Mouse (Mus musculus) heart, postnatal 0 days (tissue): ENCODE data around the gene Kcnip4. TPM values are rescaled to one million over a fixed set of nuclear protein-coding genes. Genes with fewer than 3 reads are reported as not detected.

Source experiments
- ATAC-seq: fragments of 200-750 bp; cut with Nextera tagmentation; 2 replicates; pipeline ENCODE4 v1.8.0; 2017; ENCODE audit warnings: low read depth, moderate number of reproducible peaks, moderate library complexity; ENCODE audit not compliant: insufficient read depth
- DNase-seq: peaks from one replicate; pipeline ENCODE4 v3.0.0-alpha.2; 2016; ENCODE audit warnings: low spot score
- H3K27ac ChIP-seq: fragments of 300-500 bp; sonication (generic); 2 replicates; pipeline ENCODE4 v1.5.1; 2014; ENCODE audit warnings: low read depth, mild to moderate bottlenecking
- H3K27me3 ChIP-seq: fragments of 300-500 bp; sonication (generic); 2 replicates; pipeline ENCODE4 v1.6.1; 2014; ENCODE audit warnings: low read length, mixed read lengths; ENCODE audit not compliant: control insufficient read depth, insufficient read depth
- H3K36me3 ChIP-seq: fragments of 300-500 bp; sonication (generic); replicated peaks from 2 replicates; pipeline ENCODE4 v1.6.1; 2014; ENCODE audit warnings: low read length, mixed read lengths; ENCODE audit not compliant: control insufficient read depth, insufficient read depth
- H3K4me1 ChIP-seq: fragments of 300-500 bp; sonication (generic); 2 replicates; pipeline ENCODE4 v1.6.1; 2014; ENCODE audit warnings: antibody characterized with exemption; ENCODE audit not compliant: control insufficient read depth, insufficient read depth
- H3K4me2 ChIP-seq: fragments of 300-500 bp; sonication (generic); 2 replicates; pipeline ENCODE4 v1.6.1; 2014; ENCODE audit warnings: low read depth, mild to moderate bottlenecking, low read length, moderate library complexity
- H3K4me3 ChIP-seq: fragments of 300-500 bp; sonication (generic); 2 replicates; pipeline ENCODE4 v1.5.1; 2014; ENCODE audit warnings: low read depth, low read length
- H3K9ac ChIP-seq: fragments of 300-500 bp; sonication (generic); replicated peaks from 2 replicates; pipeline ENCODE4 v1.6.1; 2014; ENCODE audit warnings: low read depth, low read length, mixed read lengths
- H3K9me3 ChIP-seq: fragments of 300-500 bp; sonication (generic); replicated peaks from 2 replicates; pipeline ENCODE4 v1.6.1; 2016; ENCODE audit warnings: low read length; ENCODE audit not compliant: control insufficient read depth
- CTCF ChIP-seq: IDR thresholded peaks from 2 replicates; pipeline ENCODE4 v1.5.1; 2016; ENCODE audit warnings: antibody characterized with exemption, control low read depth, low read depth
- EP300 ChIP-seq: IDR thresholded peaks from 2 replicates; pipeline ENCODE4 v1.6.1; 2016; ENCODE audit warnings: antibody characterized with exemption, low read depth
- WGBS: fragments of 180-500 bp; shearing (Covaris S2); extraction: QIAGEN DNeasy Blood & Tissue Kit; methylation state at CpG from one replicate; pipeline ENCODE4 v1.1.7; 2014; 5-methylcytosine and 5-hydroxymethylcytosine counted together
- polyA plus RNA-seq: library from polyadenylated mRNA; unstranded; fragments of >200 nt; fragmentation: Nextera tagmentation; extraction: Ambion mirVana; gene quantifications from 2 replicates; pipeline ENCODE4 v1.2.1, GENCODE M21; 2015
- total RNA-seq: library from RNA; depleted of rRNA; stranded (reverse); fragments of >200 nt; gene quantifications from 2 replicates; pipeline ENCODE4 v1.2.3, GENCODE M21; 2014; ENCODE audit warnings: low replicate concordance

Kcnip4 gene
- total and polyA plus RNA-seq, 2 experiments from 2014 or later: 0.11 TPM; not detected in 1

- no peaks in the 10 kb centered on the region for H3K9me3 ChIP-seq
- H3K4me1 ChIP-seq: no peaks in the 10 kb centered on the region
- H3K27ac ChIP-seq: no peak overlapping the region
- 50% methylated on average over 5 of the region's 5 CpGs for WGBS
- no peak overlapping the region for H3K9ac ChIP-seq
- DNase-seq (no peak), ATAC-seq (no peak)
- TF ChIP-seq EP300: no peak
- TF ChIP-seq CTCF: no peak
- H3K4me2 ChIP-seq: no peak overlapping the region
- H3K27me3 ChIP-seq: no peaks in the 10 kb centered on the region
- no peaks in the 10 kb centered on the region for H3K36me3 ChIP-seq
- no peak overlapping the region for H3K4me3 ChIP-seq
These were observed 241.3 kb downstream of the Kcnip4 start for GRCm38 (mm10) chr5:49283403-49283802.

- no peak overlapping the region for H3K27ac ChIP-seq
- H3K9me3 ChIP-seq: no peaks in the 10 kb centered on the region
- no peak overlapping the region for H3K4me3 ChIP-seq
- H3K36me3 ChIP-seq: no peaks in the 10 kb centered on the region
- ATAC-seq: no peak
- no peak for DNase-seq
- H3K27me3 ChIP-seq: no peaks in the 10 kb centered on the region
- H3K4me2 ChIP-seq: no peak overlapping the region
- no peak overlapping the region for H3K9ac ChIP-seq
- no peaks in the 10 kb centered on the region for H3K4me1 ChIP-seq
- TF ChIP-seq EP300: no peak
- no peak for TF ChIP-seq CTCF
These were observed 252.8 kb downstream of the Kcnip4 start for GRCm38 (mm10) chr5:49271864-49272263.

DNA sequence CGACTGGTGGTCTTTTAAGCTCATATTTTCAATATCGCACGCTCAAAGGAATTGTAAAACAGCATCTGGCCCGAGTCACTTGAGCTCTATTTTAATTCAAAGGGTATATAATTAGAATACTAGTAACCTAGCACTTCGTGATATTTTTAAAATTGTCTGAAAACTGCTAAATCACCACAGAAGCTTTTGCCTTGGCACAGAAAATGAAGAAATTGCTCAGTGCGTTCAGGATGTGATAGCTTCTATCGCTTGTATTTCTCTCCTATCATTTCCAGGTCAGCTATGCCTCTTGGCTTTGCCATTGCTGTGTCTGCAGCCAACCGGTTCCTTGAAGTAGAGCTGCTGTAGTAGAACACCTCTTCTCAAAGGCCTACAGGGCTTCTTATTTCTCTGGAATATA, 255.9 kb downstream of the Kcnip4 start:
- no peak for ATAC-seq
- 77% methylated on average over 8 of the region's 8 CpGs for WGBS

GRCm38 (mm10) chr5:49259356-49259755, 265.4 kb downstream of the Kcnip4 start:
- H3K4me3 ChIP-seq: no peak overlapping the region
- H3K36me3 ChIP-seq: no peaks in the 10 kb centered on the region
- no peak for TF ChIP-seq CTCF
- no peak for TF ChIP-seq EP300
- no peak overlapping the region for H3K27ac ChIP-seq
- no peak overlapping the region for H3K9ac ChIP-seq
- DNase-seq: peak; percentile 23
- H3K27me3 ChIP-seq: no peaks in the 10 kb centered on the region
- H3K4me2 ChIP-seq: no peak overlapping the region
- ATAC-seq: no peak
- no peaks in the 10 kb centered on the region for H3K9me3 ChIP-seq
- H3K4me1 ChIP-seq: no peaks in the 10 kb centered on the region
- 59% methylated on average over 4 of the region's 4 CpGs for WGBS

More for the DNA sequence above, 255.9 kb downstream of the Kcnip4 start:
- no peak overlapping the region for H3K4me3 ChIP-seq
- H3K27me3 ChIP-seq: no peaks in the 10 kb centered on the region
- H3K4me1 ChIP-seq: no peaks in the 10 kb centered on the region
- no peak overlapping the region for H3K4me2 ChIP-seq
- no peak overlapping the region for H3K9ac ChIP-seq
- no peak for DNase-seq
- TF ChIP-seq CTCF: no peak
- no peak for TF ChIP-seq EP300
- no peak overlapping the region for H3K27ac ChIP-seq
- no peaks in the 10 kb centered on the region for H3K36me3 ChIP-seq
- no peaks in the 10 kb centered on the region for H3K9me3 ChIP-seq

DNA sequence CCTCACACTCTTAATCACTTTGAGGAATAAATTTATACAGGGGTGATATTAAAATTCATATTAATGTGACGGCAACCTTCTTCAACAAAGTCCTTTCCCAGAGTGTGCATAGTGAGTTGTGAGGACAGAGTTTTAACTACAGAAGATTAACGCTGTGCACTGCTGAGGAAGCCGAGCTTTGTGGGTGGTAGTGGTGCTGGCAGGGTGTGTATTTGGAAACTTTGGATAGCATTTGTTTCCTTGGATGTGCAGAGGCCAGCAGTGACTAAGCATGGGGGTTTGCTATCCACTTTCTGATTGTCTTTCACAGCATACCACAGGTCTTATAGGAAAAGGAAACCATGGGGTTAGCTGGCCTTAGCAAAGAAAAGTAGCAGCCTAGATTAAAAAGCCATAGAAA, 267.9 kb downstream of the Kcnip4 start:
- DNase-seq (no peak), ATAC-seq (no peak)
- Histone ChIP-seq H3K9ac (no peak overlapping the region), H3K4me3 (no peak overlapping the region), H3K9me3 (no peaks in the 10 kb centered on the region), H3K4me1 (no peaks in the 10 kb centered on the region), H3K36me3 (no peaks in the 10 kb centered on the region), H3K27me3 (no peaks in the 10 kb centered on the region), H3K27ac (no peak overlapping the region), H3K4me2 (no peak overlapping the region)
- 63% methylated on average over 3 of the region's 3 CpGs for WGBS
- TF ChIP-seq EP300: no peak
- TF ChIP-seq CTCF: no peak

GRCm38 (mm10) chr5:49255983-49256382, 268.7 kb downstream of the Kcnip4 start:
- 68% methylated on average over 4 of the region's 4 CpGs for WGBS
- H3K27ac ChIP-seq: no peak overlapping the region
- H3K4me1 ChIP-seq: no peaks in the 10 kb centered on the region
- no peak overlapping the region for H3K4me3 ChIP-seq
- no peak for TF ChIP-seq CTCF
- no peak for TF ChIP-seq EP300
- no peak overlapping the region for H3K4me2 ChIP-seq
- ATAC-seq: no peak
- no peaks in the 10 kb centered on the region for H3K36me3 ChIP-seq
- no peak for DNase-seq
- H3K9me3 ChIP-seq: no peaks in the 10 kb centered on the region
- no peak overlapping the region for H3K9ac ChIP-seq
- H3K27me3 ChIP-seq: no peaks in the 10 kb centered on the region
